Mouse (Mus musculus) gastrocnemius, adult 2 months (tissue): ENCODE data around the gene Bcl2l13. TPM values are rescaled to one million over a fixed set of nuclear protein-coding genes. Genes with fewer than 3 reads are reported as not detected.
"Not testable (repeated sequence)": the region's sequence is repeated elsewhere in the genome, so short reads cannot be mapped to it uniquely, and the experiment has no call there.

Source experiments
- DNase-seq: peaks from one replicate; pipeline ENCODE4 v3.0.0; 2022
- H3K27ac ChIP-seq: fragments of 200-600 bp; 2 replicates; pipeline ENCODE4 v1.8.1; 2022; ENCODE audit warnings: mild to moderate bottlenecking
- H3K4me3 ChIP-seq: fragments of 200-600 bp; 2 replicates; pipeline ENCODE4 v1.8.1; 2022; ENCODE audit warnings: mild to moderate bottlenecking, moderate library complexity
- CTCF ChIP-seq: fragments of 200-600 bp; IDR thresholded peaks from 2 replicates; pipeline ENCODE4 v1.8.1; 2022; ENCODE audit warnings: antibody characterized with exemption, mild to moderate bottlenecking, moderate library complexity
- intact Hi-C: fragments of 180-260 bp; cut with DNase I; formaldehyde crosslinking; loops from one replicate; pipeline ENCODE4 v1.15.1; 2025
- total RNA-seq, 2 experiments: library from RNA; stranded (reverse); gene quantifications; 2 replicates each; pipeline ENCODE4 v1.2.3; 2021

Bcl2l13 gene
- total RNA-seq, 2 experiments from 2014 or later = 65.3 to 74.2 TPM

- intact Hi-C loops = no loop called here
- TF ChIP-seq CTCF = no peak
- H3K4me3 ChIP-seq = no peak overlapping the region
- H3K27ac ChIP-seq = no peak overlapping the region
- no peak for DNase-seq
These were observed 28.3 kb upstream of the Bcl2l13 start for GRCm38 (mm10) chr6:120807738-120808081.

GRCm38 (mm10) chr6:120811999-120812398, 24.0 kb upstream of the Bcl2l13 start:
- H3K4me3 ChIP-seq, intact Hi-C loops, DNase-seq, H3K27ac ChIP-seq: not testable (repeated sequence)

GRCm38 (mm10) chr6:120819294-120819693, 16.7 kb upstream of the Bcl2l13 start:
- no peak overlapping the region for H3K4me3 ChIP-seq
- no peak for DNase-seq
- no peak for TF ChIP-seq CTCF
- H3K27ac ChIP-seq = no peak overlapping the region; the same call in 1 of the 2 replicates
- intact Hi-C loops = no loop called here

- intact Hi-C loops = loop anchor here (5.0 to 10.0 kb wide), 2 partner anchors 225 to 283 kb away; no protein-coding TSS in a partner anchor
These were observed 15.9 kb upstream of the Bcl2l13 start for GRCm38 (mm10) chr6:120820144-120820543.

GRCm38 (mm10) chr6:120820941-120821340, 15.1 kb upstream of the Bcl2l13 start:
- intact Hi-C loops = loop anchor here (5.0 to 10.0 kb wide), 2 partner anchors 226 to 284 kb away; no protein-coding TSS in a partner anchor
- DNase-seq = no peak
- TF ChIP-seq CTCF = no peak
- Histone ChIP-seq H3K4me3 (peak overlapping the region; percentile 80), H3K27ac (no peak overlapping the region)

More at GRCm38 (mm10) chr6:120820144-120820543, 15.9 kb upstream of the Bcl2l13 start:
- no peak for TF ChIP-seq CTCF
- DNase-seq = no peak
- Histone ChIP-seq H3K27ac (no peak overlapping the region), H3K4me3 (peak overlapping the region; percentile 30)

GRCm38 (mm10) chr6:120821715-120822114, 14.3 kb upstream of the Bcl2l13 start:
- TF ChIP-seq CTCF = no peak
- intact Hi-C loops = loop anchor here (5.0 to 10.0 kb wide), 2 partner anchors 227 to 284 kb away; no protein-coding TSS in a partner anchor
- Histone ChIP-seq H3K4me3 (peak overlapping the region; percentile 80), H3K27ac (peak overlapping the region; percentile 95)
- no peak for DNase-seq

GRCm38 (mm10) chr6:120822307-120822928, 13.6 kb upstream of the Bcl2l13 start, which contains the start of gene Atp6v1e1:
Atp6v1e1 (minus strand) TSS chr6:120822793.
- intact Hi-C loops = loop anchor here (5.0 to 10.0 kb wide), 2 partner anchors 228 to 285 kb away; no protein-coding TSS in a partner anchor
- Histone ChIP-seq H3K27ac (peak within 1 kb of the TSS; percentile 95), H3K4me3 (peak within 1 kb of the TSS; percentile 80)
- no peak for TF ChIP-seq CTCF
- peak; percentile 95 for DNase-seq

- intact Hi-C loops = loop anchor here (5.0 to 10.0 kb wide), 2 partner anchors 228 to 286 kb away; no protein-coding TSS in a partner anchor
- H3K27ac ChIP-seq = peak overlapping the region; percentile 95
- peak overlapping the region; percentile 80 for H3K4me3 ChIP-seq
- peak; percentile 44 for DNase-seq
- TF ChIP-seq CTCF = peak; percentile 48
These were observed 12.9 kb upstream of the Bcl2l13 start for GRCm38 (mm10) chr6:120822937-120823614.

GRCm38 (mm10) chr6:120830056-120830455, 6.0 kb upstream of the Bcl2l13 start:
- no peak for TF ChIP-seq CTCF
- Histone ChIP-seq H3K4me3 (no peak overlapping the region), H3K27ac (no peak overlapping the region)
- DNase-seq = no peak
- intact Hi-C loops = no loop called here

GRCm38 (mm10) chr6:120830866-120831608, 5.0 kb upstream of the Bcl2l13 start:
- intact Hi-C loops = no loop called here
- no peak for TF ChIP-seq CTCF
- no peak for DNase-seq
- no peak overlapping the region for H3K27ac ChIP-seq
- no peak overlapping the region for H3K4me3 ChIP-seq

GRCm38 (mm10) chr6:120832097-120832496, 3.9 kb upstream of the Bcl2l13 start:
- Histone ChIP-seq H3K4me3 (no peak overlapping the region), H3K27ac (no peak overlapping the region; the same call in 1 of the 2 replicates)
- intact Hi-C loops = no loop called here
- no peak for DNase-seq
- TF ChIP-seq CTCF = no peak

- TF ChIP-seq CTCF = no peak
- Histone ChIP-seq H3K27ac (peak overlapping the region; percentile 95; the same call in 1 of the 2 replicates), H3K4me3 (no peak overlapping the region)
- intact Hi-C loops = no loop called here
- DNase-seq = no peak
These were observed 1.2 kb upstream of the Bcl2l13 start for GRCm38 (mm10) chr6:120834766-120835321.
